Mouse (Mus musculus) limb, embryonic 14.5 days (tissue): Measurements from ENCODE around the gene Rangrf. TPM values are rescaled to one million over a fixed set of nuclear protein-coding genes. Genes with fewer than 3 reads are reported as not detected.
A peak's percentile ranks its signal among the peaks of the same experiment; 100 is the strongest.

Experiments used
- ATAC-seq: fragments of 200-750 bp; cut with Nextera tagmentation; 2 replicates; pipeline ENCODE4 v1.8.0; 2017; ENCODE audit warnings: low read depth, moderate number of reproducible peaks, moderate TSS enrichment; ENCODE audit not compliant: low FRiP score
- DNase-seq: peaks from one replicate; pipeline ENCODE4 v3.0.0-alpha.2; 2015; ENCODE audit warnings: low spot score
- H3K27ac ChIP-seq: fragments of 300-500 bp; sonication (generic); replicated peaks from 2 replicates; pipeline ENCODE4 v1.5.1; 2014; ENCODE audit warnings: low read depth, mild to moderate bottlenecking, low read length, moderate library complexity, mixed read lengths
- H3K27me3 ChIP-seq: fragments of 300-500 bp; sonication (generic); 2 replicates; pipeline ENCODE4 v1.6.1; 2014; ENCODE audit warnings: low read length, mixed read lengths; ENCODE audit not compliant: control insufficient read depth, insufficient read depth
- H3K36me3 ChIP-seq: fragments of 300-500 bp; sonication (generic); 2 replicates; pipeline ENCODE4 v1.6.1; 2014; ENCODE audit warnings: mild to moderate bottlenecking, low read length, moderate library complexity, mixed read lengths; ENCODE audit not compliant: control insufficient read depth, insufficient read depth
- H3K4me1 ChIP-seq: fragments of 300-500 bp; sonication (generic); 2 replicates; pipeline ENCODE4 v1.6.1; 2014; ENCODE audit warnings: antibody characterized with exemption, low read length, mixed read lengths; ENCODE audit not compliant: control insufficient read depth, insufficient read depth
- H3K4me2 ChIP-seq: fragments of 300-500 bp; sonication (generic); replicated peaks from 2 replicates; pipeline ENCODE4 v1.6.1; 2014; ENCODE audit warnings: low read depth, mild to moderate bottlenecking, low read length, moderate library complexity; ENCODE audit not compliant: severe bottlenecking
- H3K4me3 ChIP-seq: fragments of 300-500 bp; sonication (generic); replicated peaks from 2 replicates; pipeline ENCODE4 v1.5.1; 2014; ENCODE audit warnings: low read length
- H3K9ac ChIP-seq: fragments of 300-500 bp; sonication (generic); 2 replicates; pipeline ENCODE4 v1.6.1; 2014; ENCODE audit warnings: mild to moderate bottlenecking, low read depth, low read length, moderate library complexity; ENCODE audit not compliant: severe bottlenecking
- H3K9me3 ChIP-seq: fragments of 300-500 bp; sonication (generic); 2 replicates; pipeline ENCODE4 v1.6.1; 2016; ENCODE audit warnings: low read length; ENCODE audit not compliant: control insufficient read depth
- POLR2A ChIP-seq: fragments of 200-500 bp; IDR thresholded peaks from 2 replicates; pipeline ENCODE4 v1.8.0; 2012; ENCODE audit warnings: inconsistent platforms, mild to moderate bottlenecking, moderate library complexity, borderline replicate concordance; ENCODE audit not compliant: insufficient read depth, insufficient read length; ENCODE audit errors: extremely low read depth
- WGBS: fragments of 180-500 bp; shearing (Covaris S2); extraction: QIAGEN DNeasy Blood & Tissue Kit; methylation state at CpG from one replicate; pipeline ENCODE4 v1.1.7; 2014; 5-methylcytosine and 5-hydroxymethylcytosine counted together
- polyA plus RNA-seq, 2 experiments: library from polyadenylated mRNA; depleted of rRNA in 1 of 2; stranded (reverse) in 1 of 2; unstranded in 1 of 2; fragments of >200 nt; fragmentation: Nextera tagmentation in 1 of 2; extraction: Ambion mirVana in 1 of 2; gene quantifications; 2 replicates each; pipeline versions ENCODE4 v1.2.1 to v1.2.3; 2012 to 2014

Rangrf gene
- polyA plus RNA-seq, 2 experiments = 42.8 to 43.4 TPM

DNA sequence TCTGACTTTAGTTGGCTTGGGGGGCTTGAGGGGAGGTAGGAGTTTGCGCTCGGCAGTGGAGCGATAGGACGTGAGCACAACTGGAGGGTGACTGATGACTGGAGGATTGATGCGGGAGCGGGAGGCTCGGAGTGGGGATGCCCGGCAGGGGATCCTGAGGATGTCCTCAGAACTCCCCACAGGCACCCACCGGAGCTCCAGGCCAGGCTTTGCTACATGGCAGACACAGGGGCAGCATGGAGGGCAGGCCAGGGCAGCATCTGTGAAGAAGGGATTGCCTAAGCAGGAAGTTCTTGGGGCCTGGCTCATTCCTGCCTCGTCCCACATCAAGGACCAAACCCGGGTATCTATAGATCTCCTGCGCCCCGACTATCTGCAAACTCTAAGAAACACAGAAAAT, 21.1 kb downstream of the Rangrf start:
- Histone ChIP-seq H3K9ac (no peak overlapping the region), H3K4me1 (peaks cover 11% of the 10 kb centered on the region; the same call in 1 of the 2 replicates), H3K27me3 (peaks cover 19% of the 10 kb centered on the region), H3K36me3 (no peaks in the 10 kb centered on the region), H3K4me3 (peak overlapping the region; percentile 34), H3K9me3 (no peaks in the 10 kb centered on the region), H3K27ac (no peak overlapping the region), H3K4me2 (peak overlapping the region; percentile 45)
- no peak for TF ChIP-seq POLR2A
- ATAC-seq = no peak
- WGBS = 18% methylated on average over 13 of the region's 13 CpGs
- no peak for DNase-seq

DNA sequence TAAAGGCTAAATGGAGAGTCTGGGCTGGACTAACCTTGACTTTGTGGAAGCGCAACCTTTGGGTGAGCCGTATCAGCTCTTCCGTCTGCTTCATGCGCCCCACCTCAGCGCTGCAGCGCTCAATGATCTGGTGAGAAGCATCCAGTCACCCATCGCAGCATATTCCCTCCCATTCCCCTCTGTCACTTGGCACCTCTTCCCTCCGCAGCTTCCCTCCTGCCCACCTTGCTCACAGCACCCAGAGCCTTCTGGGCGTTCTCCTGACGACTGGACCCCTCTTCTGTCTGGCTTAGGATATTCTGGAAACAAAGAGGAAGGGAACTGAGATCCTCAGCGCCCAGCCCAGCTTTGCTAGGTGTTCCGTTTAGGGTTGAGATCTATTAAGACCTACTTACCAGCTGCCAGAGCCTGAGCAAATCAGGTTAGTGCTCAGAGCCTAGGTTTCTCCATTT, 27.4 kb downstream of the Rangrf start:
- Histone ChIP-seq H3K9me3 (no peaks in the 10 kb centered on the region), H3K27me3 (no peaks in the 10 kb centered on the region), H3K4me1 (no peaks in the 10 kb centered on the region), H3K36me3 (no peaks in the 10 kb centered on the region), H3K27ac (no peak overlapping the region), H3K4me3 (no peak overlapping the region; the same call in 1 of the 2 replicates), H3K4me2 (0 out of 2 replicates have a peak overlapping the region, but pooled peaks have one; percentile 21), H3K9ac (no peak overlapping the region)
- ATAC-seq = no peak
- no peak for DNase-seq
- TF ChIP-seq POLR2A = no peak
- 6% methylated on average over 12 of the region's 12 CpGs for WGBS

DNA sequence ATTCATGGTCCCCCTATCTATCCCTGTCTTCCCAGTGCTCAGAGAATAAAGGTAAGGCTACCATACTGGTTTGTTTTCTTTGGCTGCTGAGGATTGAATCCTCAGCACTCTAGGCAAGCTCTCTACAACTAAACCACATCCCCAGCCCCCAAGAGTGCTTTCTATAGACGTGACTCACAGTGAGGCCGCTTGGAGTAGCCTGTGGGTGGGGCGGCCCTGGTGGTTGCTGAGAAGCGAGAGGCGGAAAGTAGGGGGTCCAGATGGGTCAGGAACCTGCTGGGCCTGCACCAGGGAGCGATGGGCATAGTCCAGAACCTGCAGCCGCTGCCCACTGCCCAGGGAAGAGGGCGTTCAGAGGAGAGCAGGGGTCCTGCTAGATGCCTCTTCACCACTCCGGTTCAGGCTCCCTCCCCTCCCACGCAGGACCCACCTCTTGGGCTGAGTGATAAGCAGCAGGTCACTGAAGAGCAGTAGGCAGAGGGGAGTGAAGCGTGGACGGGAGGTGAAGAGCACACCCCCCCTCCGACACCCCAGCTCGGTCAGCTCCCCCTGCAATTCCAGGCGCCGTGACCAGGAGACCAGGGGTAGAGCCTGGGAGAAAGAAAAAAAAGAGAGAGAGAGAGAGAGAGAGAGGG, 28.1 kb downstream of the Rangrf start:
- Histone ChIP-seq H3K9ac (no peak overlapping the region), H3K4me1 (no peaks in the 10 kb centered on the region), H3K9me3 (no peaks in the 10 kb centered on the region), H3K36me3 (no peaks in the 10 kb centered on the region), H3K27ac (no peak overlapping the region), H3K4me2 (no peak overlapping the region; the same call in 1 of the 2 replicates), H3K27me3 (no peaks in the 10 kb centered on the region), H3K4me3 (no peak overlapping the region)
- DNase-seq (no peak), ATAC-seq (no peak)
- no peak for TF ChIP-seq POLR2A
- WGBS = 8% methylated on average over 15 of the region's 16 CpGs

DNA sequence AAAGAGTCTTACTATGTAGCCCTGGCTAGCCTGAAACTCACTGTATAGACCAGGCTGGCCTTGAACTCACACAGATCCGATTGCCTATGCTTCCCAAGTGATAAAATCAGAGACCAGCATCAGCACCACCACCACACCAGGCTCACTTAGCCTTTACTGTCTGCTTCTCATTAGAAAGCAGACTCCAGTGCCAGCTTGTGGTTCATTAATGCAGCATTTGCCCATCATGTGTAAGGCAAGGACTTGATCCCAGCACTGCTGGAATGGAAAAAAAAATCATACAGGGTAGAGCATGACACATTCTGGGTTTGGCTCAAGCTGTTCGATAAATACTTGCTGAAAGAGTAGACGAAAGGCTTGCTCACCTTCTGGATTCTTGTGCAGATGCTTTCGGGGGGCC, 29.0 kb downstream of the Rangrf start:
- Histone ChIP-seq H3K36me3 (no peaks in the 10 kb centered on the region), H3K27ac (no peak overlapping the region)

DNA sequence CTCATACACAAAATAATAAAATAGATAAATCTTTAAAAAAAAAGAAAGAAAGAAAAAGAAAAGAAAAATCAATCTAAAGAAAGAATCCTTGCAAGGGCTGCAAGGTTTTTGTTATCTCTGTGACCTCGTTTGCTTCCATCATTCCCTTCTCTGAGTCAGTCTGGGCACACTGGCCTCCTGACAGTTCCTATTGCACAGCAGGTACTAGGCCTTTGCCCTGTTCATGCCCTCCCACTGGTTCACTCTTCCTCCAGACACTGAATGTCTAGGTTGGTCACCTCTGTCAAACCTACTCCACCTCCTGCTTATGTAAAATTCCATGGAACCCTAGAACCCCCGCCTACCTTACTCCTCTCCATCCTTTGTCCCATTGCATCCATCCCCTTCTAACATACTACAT, 29.7 kb downstream of the Rangrf start:
- no peak overlapping the region for H3K4me2 ChIP-seq
- WGBS = 70% methylated on average over 2 of the region's 2 CpGs
- ATAC-seq (no peak), DNase-seq (no peak)
- H3K9ac ChIP-seq = no peak overlapping the region
- no peaks in the 10 kb centered on the region for H3K9me3 ChIP-seq
- no peak overlapping the region for H3K27ac ChIP-seq
- peaks cover 5% of the 10 kb centered on the region for H3K4me1 ChIP-seq
- no peaks in the 10 kb centered on the region for H3K36me3 ChIP-seq
- H3K4me3 ChIP-seq = no peak overlapping the region
- no peak for TF ChIP-seq POLR2A
- no peaks in the 10 kb centered on the region for H3K27me3 ChIP-seq

More for the DNA sequence above, 29.0 kb downstream of the Rangrf start:
- Histone ChIP-seq H3K4me2 (no peak overlapping the region), H3K9me3 (no peaks in the 10 kb centered on the region), H3K9ac (no peak overlapping the region), H3K4me3 (no peak overlapping the region), H3K4me1 (no peaks in the 10 kb centered on the region), H3K27me3 (no peaks in the 10 kb centered on the region)
- TF ChIP-seq POLR2A = no peak
- DNase-seq (no peak), ATAC-seq (no peak)
- 82% methylated on average over 4 of the region's 4 CpGs for WGBS

DNA sequence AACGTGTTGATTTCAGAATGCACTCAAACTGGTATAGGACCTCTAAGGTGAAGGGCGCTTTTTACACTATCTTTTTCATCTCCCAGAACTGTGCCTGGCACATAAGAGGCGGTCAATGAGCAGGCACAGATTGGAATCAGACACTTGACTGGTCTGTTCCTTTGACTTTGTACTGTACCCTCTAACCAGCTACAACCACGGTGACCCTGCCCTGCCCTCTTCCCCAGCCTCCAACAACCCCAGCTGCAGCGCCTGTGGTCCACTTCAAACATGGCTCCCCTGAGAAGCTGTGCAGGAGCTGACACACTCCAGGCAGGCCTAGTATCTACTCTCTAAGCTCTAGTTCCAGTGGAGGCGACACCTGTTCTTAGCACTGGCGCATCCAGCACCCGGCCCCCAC, 32.3 kb downstream of the Rangrf start:
- Histone ChIP-seq H3K4me3 (no peak overlapping the region), H3K27me3 (no peaks in the 10 kb centered on the region), H3K4me1 (peaks cover 7% of the 10 kb centered on the region), H3K9ac (no peak overlapping the region), H3K27ac (no peak overlapping the region), H3K4me2 (no peak overlapping the region), H3K9me3 (no peaks in the 10 kb centered on the region), H3K36me3 (no peaks in the 10 kb centered on the region)
- 86% methylated on average over 8 of the region's 8 CpGs for WGBS
- DNase-seq (no peak), ATAC-seq (no peak)
- TF ChIP-seq POLR2A = no peak
